Mouse (Mus musculus): ENCODE measurements around the gene Grm3.

Grm3 gene

DNA sequence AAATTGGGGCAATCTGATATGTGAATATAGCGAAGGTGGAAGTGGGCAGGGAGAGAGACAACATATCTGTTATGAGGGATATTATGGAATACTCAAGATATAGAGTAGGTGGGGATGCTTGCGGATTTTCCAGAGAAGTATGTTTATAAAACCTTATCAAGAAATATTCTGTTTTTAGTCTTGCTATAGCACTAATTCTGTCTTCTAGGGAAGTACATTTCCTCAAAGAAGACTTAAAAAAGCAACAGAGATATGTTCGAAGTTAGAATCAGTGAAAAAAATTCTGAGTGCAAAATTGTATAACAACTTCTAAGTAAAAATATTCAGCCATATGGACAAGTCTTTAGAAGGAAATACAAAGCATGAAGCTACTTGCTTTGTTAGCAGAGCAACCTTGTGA, 61.6 kb downstream of the Grm3 start:
- TF ChIP-seq POU5F1 (IDR thresholded peaks at IDR 0.05; ENCODE audit: borderline replicate concordance, low read length) (no peak), CTCF (conservative IDR thresholded peaks at IDR 0.05; ENCODE audit: low read length) (no peak), NANOG (IDR thresholded peaks at IDR 0.05; ENCODE audit: borderline replicate concordance, low read length) (no peak)
- no peaks in the 10 kb centered on the region for H3K27me3 ChIP-seq (ENCODE audit: insufficient read depth, low read length)
- H3K4me3 ChIP-seq (replicated peaks; ENCODE audit: low read length): no peak overlapping the region
- no peaks in the 10 kb centered on the region for H3K36me3 ChIP-seq (ENCODE audit: insufficient read depth, low read length)
- H3K9me3 ChIP-seq (ENCODE audit: low read length): no peaks in the 10 kb centered on the region
- no peaks in the 10 kb centered on the region for H3K4me1 ChIP-seq (replicated peaks; ENCODE audit: low read depth, low read length)

DNA sequence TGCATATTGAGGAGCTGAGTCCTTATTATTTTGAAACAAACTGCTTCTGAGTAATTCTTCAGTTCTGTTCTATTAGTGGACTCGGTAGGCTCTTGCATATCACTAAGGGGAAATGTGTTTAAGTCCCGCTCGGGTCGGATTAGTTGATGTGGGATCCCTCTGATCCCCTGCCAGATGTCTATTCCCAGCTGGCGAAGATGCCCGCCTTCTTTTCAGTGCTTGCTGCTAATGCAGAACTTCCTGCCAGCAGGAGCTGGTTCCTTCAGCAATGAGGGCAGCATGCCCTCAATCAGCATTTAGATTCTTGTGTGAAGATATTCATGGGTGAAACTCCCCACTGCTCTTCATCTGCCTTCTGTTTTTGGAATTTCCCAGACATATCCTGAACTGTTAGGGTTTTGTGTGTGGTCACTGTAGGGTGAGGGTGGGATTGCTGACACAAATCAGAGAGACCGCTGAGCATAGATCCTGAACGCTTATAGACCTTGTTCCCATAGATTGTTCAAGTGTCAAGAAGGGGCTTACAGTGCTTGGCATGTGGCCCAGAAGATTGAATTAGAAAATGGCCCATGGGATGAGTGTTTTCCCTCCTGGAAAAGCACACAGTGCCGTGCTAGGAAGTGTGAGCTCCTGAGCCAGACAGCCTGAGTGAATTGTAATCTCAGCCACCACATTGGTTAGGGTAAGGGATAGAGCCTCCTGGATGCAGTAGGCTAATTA, 62.9 kb downstream of the Grm3 start:
- Histone ChIP-seq H3K4me3 (replicated peaks; ENCODE audit: low read length) (no peak overlapping the region), H3K36me3 (ENCODE audit: insufficient read depth, low read length) (no peaks in the 10 kb centered on the region), H3K4me1 (replicated peaks; ENCODE audit: low read depth, low read length) (no peaks in the 10 kb centered on the region), H3K27me3 (ENCODE audit: insufficient read depth, low read length) (no peaks in the 10 kb centered on the region), H3K9me3 (ENCODE audit: low read length) (no peaks in the 10 kb centered on the region)
- TF ChIP-seq CTCF (conservative IDR thresholded peaks at IDR 0.05; ENCODE audit: low read length) (no peak), NANOG (IDR thresholded peaks at IDR 0.05; ENCODE audit: borderline replicate concordance, low read length) (no peak), POU5F1 (IDR thresholded peaks at IDR 0.05; ENCODE audit: borderline replicate concordance, low read length) (no peak)

DNA sequence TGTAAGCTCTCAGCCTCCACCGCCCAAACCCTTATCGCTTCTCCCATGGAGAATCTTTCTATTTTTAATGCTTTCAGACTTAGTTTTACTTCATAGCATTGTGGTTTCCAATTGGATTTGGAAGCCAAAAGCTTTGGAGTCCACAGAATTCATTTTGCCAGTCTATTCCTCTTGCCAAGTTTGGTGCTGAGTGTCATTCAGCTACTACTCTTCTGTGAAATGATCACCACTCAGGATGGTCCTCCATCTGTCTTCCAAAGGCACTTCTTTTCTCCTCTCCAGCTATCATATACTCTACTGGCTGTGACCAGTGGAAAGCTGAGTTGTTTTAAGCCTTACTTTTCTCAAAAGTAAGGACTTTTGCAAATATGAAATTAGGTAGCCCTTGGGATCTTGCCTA, 86.4 kb downstream of the Grm3 start:
- H3K36me3 ChIP-seq (ENCODE audit: insufficient read depth, low read length): no peaks in the 10 kb centered on the region
- H3K4me3 ChIP-seq (replicated peaks; ENCODE audit: low read length): no peak overlapping the region
- no peak for TF ChIP-seq CTCF (conservative IDR thresholded peaks at IDR 0.05; ENCODE audit: low read length)
- no peak for TF ChIP-seq POU5F1 (IDR thresholded peaks at IDR 0.05; ENCODE audit: borderline replicate concordance, low read length)
- TF ChIP-seq NANOG (IDR thresholded peaks at IDR 0.05; ENCODE audit: borderline replicate concordance, low read length): no peak
- no peaks in the 10 kb centered on the region for H3K4me1 ChIP-seq (replicated peaks; ENCODE audit: low read depth, low read length)
- H3K9me3 ChIP-seq (ENCODE audit: low read length): peaks cover 4% of the 10 kb centered on the region; the same call in 1 of the 2 replicates
- no peaks in the 10 kb centered on the region for H3K27me3 ChIP-seq (ENCODE audit: insufficient read depth, low read length)

DNA sequence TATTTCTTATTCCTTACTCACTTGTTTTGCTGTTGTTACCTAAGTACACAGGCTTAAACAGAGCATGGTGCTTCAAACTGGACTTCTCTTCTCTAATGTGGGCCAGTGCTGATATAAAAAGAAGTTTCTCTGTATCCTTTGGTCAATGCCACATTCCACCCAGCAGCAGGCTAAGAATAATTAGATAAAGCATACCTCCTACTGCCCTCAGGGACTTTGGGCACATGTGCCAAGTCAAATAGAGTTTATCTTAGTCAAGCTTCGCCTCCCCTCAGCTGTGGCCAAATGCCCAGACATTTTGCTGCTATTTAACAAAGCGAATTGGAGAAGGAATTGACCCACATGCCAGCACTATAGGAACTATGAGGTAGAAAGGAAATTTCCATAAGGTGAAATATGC, 97.8 kb downstream of the Grm3 start:
- H3K4me3 ChIP-seq (replicated peaks; ENCODE audit: low read length): no peak overlapping the region
- no peaks in the 10 kb centered on the region for H3K36me3 ChIP-seq (ENCODE audit: insufficient read depth, low read length)
- no peaks in the 10 kb centered on the region for H3K27me3 ChIP-seq (ENCODE audit: insufficient read depth, low read length)
- H3K9me3 ChIP-seq (ENCODE audit: low read length): no peaks in the 10 kb centered on the region
- H3K4me1 ChIP-seq (replicated peaks; ENCODE audit: low read depth, low read length): no peaks in the 10 kb centered on the region
- TF ChIP-seq POU5F1 (IDR thresholded peaks at IDR 0.05; ENCODE audit: borderline replicate concordance, low read length): no peak
- no peak for TF ChIP-seq NANOG (IDR thresholded peaks at IDR 0.05; ENCODE audit: borderline replicate concordance, low read length)
- TF ChIP-seq CTCF (conservative IDR thresholded peaks at IDR 0.05; ENCODE audit: low read length): no peak

DNA sequence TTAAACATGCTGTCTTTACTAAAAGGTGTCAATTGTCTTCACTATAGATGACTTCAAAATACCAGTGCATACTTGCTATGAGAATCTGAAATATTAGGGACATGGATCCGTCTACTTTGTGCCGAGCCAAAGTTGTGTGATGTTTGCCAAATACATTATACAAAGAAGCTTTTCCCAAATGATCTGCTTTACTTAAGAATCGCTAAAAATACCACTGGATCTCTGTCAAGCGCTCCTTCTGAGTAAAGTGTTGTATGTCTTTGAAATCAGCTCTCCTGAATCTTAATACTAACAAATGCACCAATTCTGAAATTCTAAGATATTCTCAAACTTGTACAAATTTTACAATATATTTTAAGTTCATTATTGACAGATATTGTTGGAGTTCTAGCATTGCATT, 100.6 kb downstream of the Grm3 start:
- Histone ChIP-seq H3K36me3 (ENCODE audit: insufficient read depth, low read length) (no peaks in the 10 kb centered on the region), H3K27me3 (ENCODE audit: insufficient read depth, low read length) (no peaks in the 10 kb centered on the region), H3K9me3 (ENCODE audit: low read length) (no peaks in the 10 kb centered on the region), H3K4me1 (replicated peaks; ENCODE audit: low read depth, low read length) (no peaks in the 10 kb centered on the region), H3K4me3 (replicated peaks; ENCODE audit: low read length) (no peak overlapping the region)
- no peak for TF ChIP-seq NANOG (IDR thresholded peaks at IDR 0.05; ENCODE audit: borderline replicate concordance, low read length)
- no peak for TF ChIP-seq POU5F1 (IDR thresholded peaks at IDR 0.05; ENCODE audit: borderline replicate concordance, low read length)
- TF ChIP-seq CTCF (conservative IDR thresholded peaks at IDR 0.05; ENCODE audit: low read length): no peak

DNA sequence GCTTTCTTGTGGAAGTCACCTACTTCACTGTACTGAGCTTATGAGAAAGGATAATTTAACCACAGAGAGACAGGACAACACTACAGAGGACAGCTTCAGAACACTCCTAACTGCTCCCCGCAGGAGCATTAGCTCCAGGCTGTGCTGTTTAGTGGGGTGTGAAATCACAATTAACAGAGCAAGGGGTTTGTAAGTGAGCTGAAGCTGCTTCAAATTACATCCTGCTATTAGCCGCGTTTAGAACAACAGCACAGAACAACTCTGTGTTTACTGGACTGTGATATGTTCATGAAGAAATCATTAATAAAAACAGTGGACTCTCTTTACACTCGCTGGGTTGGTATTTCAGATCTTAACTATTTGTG, 101.9 kb downstream of the Grm3 start:
- TF ChIP-seq POU5F1 (IDR thresholded peaks at IDR 0.05; ENCODE audit: borderline replicate concordance, low read length): no peak
- TF ChIP-seq CTCF (conservative IDR thresholded peaks at IDR 0.05; ENCODE audit: low read length): no peak
- TF ChIP-seq NANOG (IDR thresholded peaks at IDR 0.05; ENCODE audit: borderline replicate concordance, low read length): no peak
- Histone ChIP-seq H3K9me3 (ENCODE audit: low read length) (no peaks in the 10 kb centered on the region), H3K4me1 (replicated peaks; ENCODE audit: low read depth, low read length) (no peaks in the 10 kb centered on the region), H3K4me3 (replicated peaks; ENCODE audit: low read length) (no peak overlapping the region), H3K27me3 (ENCODE audit: insufficient read depth, low read length) (no peaks in the 10 kb centered on the region), H3K36me3 (ENCODE audit: insufficient read depth, low read length) (no peaks in the 10 kb centered on the region)

DNA sequence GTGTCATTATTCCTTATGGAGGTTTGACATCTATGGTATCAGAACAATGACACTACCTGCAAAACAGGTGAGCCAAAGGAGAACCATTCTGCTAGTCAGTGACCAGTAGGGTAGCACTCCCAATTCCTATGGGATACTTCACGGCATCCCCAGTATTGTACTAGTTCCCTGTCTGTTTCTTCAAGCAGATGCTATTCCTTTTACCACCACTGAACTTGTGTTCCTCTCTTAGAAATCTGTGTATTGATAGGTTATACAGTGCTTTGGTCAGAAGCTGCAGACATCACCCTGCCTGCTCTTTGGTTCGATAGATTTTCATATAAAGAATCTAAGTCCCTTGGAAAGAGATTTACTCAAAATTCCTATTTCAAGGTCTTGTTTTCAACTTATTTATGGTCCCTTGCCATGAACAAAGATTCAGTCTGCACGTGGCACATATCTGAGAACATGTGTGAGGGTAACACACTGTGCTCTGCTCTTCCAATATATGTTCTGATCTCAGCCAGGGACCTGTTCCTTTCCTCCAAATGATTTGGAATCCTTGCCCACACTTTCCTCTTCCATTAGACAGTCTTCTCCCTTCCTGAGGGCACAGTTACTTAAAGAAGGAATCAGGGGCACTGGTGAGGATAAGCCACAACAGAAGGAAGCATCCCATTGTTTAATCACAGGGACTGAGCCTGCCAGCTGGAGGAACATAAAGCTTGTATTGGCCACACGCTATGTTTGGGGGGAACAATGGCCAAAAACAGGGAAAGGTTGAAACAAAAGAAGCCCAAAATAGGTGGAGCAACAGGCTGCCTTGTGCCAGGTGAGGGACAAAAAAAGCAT, 102.5 kb downstream of the Grm3 start:
- Histone ChIP-seq H3K4me3 (replicated peaks; ENCODE audit: low read length) (no peak overlapping the region), H3K4me1 (replicated peaks; ENCODE audit: low read depth, low read length) (no peaks in the 10 kb centered on the region), H3K36me3 (ENCODE audit: insufficient read depth, low read length) (no peaks in the 10 kb centered on the region), H3K27me3 (ENCODE audit: insufficient read depth, low read length) (no peaks in the 10 kb centered on the region), H3K9me3 (ENCODE audit: low read length) (no peaks in the 10 kb centered on the region)
- TF ChIP-seq CTCF (conservative IDR thresholded peaks at IDR 0.05; ENCODE audit: low read length) (no peak), NANOG (IDR thresholded peaks at IDR 0.05; ENCODE audit: borderline replicate concordance, low read length) (no peak), POU5F1 (IDR thresholded peaks at IDR 0.05; ENCODE audit: borderline replicate concordance, low read length) (no peak)

DNA sequence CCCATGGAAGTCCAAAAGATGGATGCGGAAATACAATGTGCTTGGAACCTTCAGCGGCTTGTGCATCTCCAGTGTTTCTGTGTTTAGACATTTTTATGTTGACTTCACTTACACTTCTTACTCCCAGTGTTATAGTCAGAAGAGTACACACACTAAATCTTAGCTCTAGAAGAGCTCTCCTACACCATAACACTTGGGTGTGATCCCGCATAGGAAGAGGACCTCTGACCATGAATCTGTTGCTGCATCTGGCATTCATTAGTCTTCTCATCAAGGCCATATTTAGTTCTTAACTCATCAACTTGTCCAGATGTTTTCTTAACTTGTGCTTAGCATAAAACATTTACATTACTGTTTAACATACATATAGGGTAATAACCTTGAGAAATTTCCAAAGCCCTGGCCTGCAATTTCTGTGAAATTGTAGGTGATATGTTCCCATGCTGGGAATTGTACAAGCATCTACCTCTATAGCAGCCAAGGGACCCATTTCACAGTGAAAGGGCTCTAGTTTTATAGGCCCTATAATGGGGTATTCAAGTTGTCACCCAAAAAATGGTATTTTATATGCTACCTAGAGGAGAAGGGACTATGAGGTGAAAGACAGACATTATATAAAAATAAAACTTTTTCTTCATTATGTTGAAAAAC, 103.4 kb downstream of the Grm3 start:
- TF ChIP-seq POU5F1 (IDR thresholded peaks at IDR 0.05; ENCODE audit: borderline replicate concordance, low read length) (no peak), CTCF (conservative IDR thresholded peaks at IDR 0.05; ENCODE audit: low read length) (no peak), NANOG (IDR thresholded peaks at IDR 0.05; ENCODE audit: borderline replicate concordance, low read length) (no peak)
- no peak overlapping the region for H3K4me3 ChIP-seq (replicated peaks; ENCODE audit: low read length)
- H3K9me3 ChIP-seq (ENCODE audit: low read length): no peaks in the 10 kb centered on the region
- H3K4me1 ChIP-seq (replicated peaks; ENCODE audit: low read depth, low read length): no peaks in the 10 kb centered on the region
- no peaks in the 10 kb centered on the region for H3K27me3 ChIP-seq (ENCODE audit: insufficient read depth, low read length)
- H3K36me3 ChIP-seq (ENCODE audit: insufficient read depth, low read length): no peaks in the 10 kb centered on the region
